Mouse (Mus musculus): ENCODE measurements around the gene Nuak2.

DNA sequence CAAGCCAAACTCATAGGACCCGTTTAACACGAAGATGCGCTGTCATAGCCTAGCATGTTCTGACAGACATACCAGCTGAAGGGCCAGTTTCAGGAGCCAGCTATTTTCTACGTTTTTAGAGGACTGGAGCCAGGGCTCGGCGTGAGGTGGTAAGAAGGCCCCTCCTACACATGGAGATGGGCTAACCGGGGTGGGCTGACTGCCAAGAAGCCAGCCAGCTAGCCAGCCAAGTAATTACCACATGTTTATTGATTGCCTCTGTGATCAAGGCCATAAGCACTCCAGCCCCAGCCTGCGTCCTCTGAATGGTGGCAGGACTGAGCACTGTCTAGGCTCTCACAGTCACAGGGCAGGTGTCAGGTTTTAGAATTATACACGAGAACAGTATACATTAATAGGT is 10.9 kb downstream of the Nuak2 start:
- no peak for TF ChIP-seq CTCF (IDR thresholded peaks at IDR 0.05; ENCODE audit: borderline replicate concordance, insufficient read depth, low read depth, low read length)
- TF ChIP-seq POLR2A (IDR thresholded peaks at IDR 0.05; ENCODE audit: borderline replicate concordance, insufficient read depth, low read length) = no peak

Measured in cerebellum, adult 2 months (tissue).